Mouse (Mus musculus) gastrocnemius, adult 18-20 months (tissue): ENCODE measurements around the gene Gmcl1. TPM values are rescaled to one million over a fixed set of nuclear protein-coding genes. Genes with fewer than 3 reads are reported as not detected.

Experiments used
- DNase-seq: peaks from one replicate; pipeline ENCODE4 v3.0.0; 2021; ENCODE audit warnings: low spot score
- total RNA-seq, 2 experiments: library from RNA; stranded (reverse); gene quantifications; 2 replicates each; pipeline ENCODE4 v1.2.3; 2021

The Gmcl1 gene
- total RNA-seq, 2 experiments from 2014 or later = 1.9 to 2.2 TPM

DNA sequence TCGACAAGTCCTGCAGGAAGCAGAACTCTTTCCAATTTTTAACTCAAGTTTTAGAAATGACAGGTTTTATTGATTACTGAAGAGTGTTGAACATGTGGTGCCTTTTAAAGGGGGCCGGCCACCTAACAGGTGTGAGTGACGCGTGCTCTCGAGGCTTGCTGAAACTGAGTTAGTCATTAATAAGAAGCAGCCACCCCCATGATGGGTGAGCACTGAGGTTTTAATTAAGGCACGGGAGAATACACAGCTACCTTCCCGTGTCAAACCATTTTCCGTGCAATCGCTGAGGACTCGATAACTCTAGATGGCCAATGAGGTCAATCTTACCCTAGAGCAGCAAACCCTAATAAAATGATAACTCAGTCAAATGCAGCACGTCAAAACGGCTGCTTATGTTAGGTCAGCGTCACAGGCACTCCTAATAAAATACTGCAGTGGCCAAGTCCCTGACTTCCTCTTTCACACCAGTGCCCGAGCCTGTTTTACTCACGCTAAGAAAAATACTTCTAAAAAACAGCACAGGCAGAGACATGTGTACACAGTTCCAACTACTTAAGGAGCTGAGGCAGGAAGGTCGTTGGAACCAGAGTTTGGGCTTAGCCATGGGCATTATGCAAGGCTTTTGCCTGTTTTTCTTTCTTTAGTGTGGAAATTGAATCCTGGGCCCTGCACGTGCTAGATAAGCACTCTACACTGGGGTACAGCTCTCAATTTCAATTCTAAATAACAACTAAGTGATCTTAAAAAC lies 67.4 kb downstream of the Gmcl1 start:
- DNase-seq = no peak

DNA sequence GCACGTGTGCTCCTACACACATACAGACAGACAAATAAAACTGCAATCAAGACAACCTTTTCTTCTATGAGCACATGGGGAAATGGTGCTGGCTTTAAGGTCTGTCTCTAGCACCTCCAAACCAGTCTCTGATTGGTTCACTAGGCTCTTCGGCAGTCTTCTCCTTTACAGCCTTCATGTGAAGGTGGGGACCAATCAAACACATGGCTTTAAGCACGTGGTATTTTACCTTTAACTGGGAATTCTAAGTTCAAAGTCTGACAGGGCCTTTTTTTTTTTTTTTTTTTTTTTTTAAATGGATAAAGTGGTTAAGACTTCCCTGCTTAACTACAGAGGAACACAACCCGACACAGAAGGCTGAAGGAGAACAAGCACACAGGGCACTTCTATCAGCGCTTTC lies 68.1 kb downstream of the Gmcl1 start:
- DNase-seq = no peak

DNA sequence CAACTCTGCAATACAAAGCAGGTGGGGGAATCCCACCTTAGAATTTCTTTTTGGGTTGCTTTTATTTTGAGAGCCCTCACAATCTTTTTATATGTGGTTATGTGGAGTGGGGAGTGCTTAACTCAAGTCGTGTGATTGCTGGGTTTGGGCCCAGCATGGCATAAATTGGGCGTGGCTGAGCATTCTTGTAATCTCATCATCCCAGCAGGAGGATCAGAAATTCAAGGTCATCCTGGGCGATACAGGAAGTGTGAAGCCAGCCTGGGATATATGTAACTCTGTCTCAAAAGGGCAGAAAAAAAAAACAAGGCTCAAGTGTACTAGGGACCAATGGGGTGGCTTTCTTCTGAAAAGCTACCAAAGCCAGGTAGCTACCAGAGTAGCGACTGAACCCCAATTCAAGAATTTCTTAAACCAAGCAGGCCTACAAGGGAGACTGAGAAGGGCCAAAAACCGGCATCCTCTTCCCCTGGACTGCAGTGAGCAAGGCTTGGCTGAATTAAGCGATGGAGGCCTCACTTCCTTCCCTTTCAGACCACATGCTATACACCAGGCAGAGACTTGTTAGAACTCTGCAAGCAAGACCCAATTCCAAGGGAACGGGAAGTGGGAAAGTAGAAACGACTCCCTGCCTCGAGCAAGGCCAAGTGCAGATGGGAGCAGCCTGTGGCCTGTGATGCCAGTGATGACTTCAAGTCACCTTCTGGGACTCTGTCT lies 72.9 kb downstream of the Gmcl1 start:
- DNase-seq = no peak

DNA sequence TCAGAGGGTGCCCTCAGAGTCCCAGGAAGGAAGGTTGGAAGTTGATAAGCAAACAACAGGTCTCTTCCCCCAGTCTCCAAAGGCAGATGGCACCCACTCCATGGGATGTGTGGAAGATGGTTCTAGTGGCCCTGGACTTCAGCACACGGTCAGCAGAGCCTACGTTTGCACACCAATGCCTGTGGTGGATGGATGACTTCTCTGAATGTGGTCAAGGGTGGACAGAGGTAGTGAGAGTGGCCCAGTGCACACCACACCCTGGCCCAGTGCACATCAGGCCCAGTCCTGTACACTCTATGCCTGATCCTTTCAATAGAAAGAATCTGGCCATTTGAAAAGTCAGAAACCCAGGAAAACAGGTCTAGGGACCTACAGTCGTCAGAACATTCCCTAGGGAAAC lies 74.7 kb downstream of the Gmcl1 start:
- no peak for DNase-seq

DNA sequence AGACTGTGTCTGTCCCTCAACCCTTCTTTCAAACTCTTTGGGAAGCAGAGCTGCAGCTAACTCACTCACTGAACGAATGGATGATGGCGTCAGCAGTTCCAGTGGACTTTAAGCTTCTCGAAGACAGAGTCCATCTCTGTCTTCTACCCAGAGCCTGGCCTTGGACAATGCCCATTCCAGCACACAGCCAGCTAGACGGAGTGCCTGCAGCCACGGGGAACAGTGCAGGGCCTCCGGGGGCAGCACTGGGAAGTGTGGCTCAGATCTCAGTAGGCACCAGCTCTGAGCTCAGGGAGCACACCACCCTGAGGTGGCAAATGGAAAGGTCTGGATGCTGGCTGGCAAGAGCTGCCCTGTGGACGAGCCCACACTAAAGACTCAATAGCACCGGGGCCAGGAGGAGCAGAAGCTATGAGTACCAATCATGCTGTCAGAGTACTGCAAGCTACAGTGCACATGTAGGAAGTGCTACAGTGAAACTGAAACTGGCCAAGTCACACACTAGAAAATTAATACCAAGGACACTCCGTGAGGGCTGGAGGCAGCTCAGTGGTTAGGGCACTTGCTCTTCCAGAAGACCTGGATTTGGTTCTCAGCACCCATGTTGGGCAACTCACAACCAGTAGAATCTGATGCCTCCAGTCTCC lies 78.8 kb downstream of the Gmcl1 start:
- no peak for DNase-seq

DNA sequence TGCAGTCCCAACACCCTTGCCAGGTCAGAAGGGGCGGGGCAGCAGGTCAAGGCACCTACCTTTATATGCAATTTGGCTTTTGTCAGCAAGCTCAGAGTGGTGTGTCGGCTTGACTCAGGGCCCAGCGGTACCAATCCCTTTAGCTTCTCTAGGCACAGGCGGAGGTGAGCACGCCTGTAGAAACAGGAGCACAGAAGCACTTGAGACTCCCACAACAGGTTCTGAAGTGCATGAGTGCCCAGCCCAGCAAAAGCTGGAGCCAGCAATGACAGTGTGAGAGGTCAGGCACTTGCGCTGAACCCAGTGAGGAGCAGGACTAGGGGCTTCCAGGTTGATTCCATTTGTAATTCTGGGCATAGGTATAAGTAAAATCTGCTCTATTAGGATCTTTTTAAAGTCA lies 80.2 kb downstream of the Gmcl1 start:
- DNase-seq = no peak

DNA sequence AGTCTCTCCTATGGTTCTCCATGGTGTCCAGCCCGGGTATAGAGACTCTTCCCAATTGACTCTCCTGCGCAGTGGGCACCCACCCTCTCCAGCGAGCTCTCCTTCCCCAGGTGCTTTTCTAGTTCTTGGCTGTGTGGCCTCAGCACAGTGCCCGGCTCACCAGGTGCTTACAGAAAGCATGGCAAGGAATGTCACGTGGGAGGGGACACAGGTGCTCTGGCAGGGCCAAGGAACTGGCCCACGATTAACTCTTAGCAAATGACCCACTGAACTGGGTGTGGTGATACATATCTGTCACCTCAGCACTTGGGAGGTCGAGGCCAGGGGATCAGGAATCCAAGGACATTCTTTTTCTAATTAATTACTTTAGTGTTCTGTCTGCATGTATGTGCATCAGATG lies 87.0 kb downstream of the Gmcl1 start:
- no peak for DNase-seq

DNA sequence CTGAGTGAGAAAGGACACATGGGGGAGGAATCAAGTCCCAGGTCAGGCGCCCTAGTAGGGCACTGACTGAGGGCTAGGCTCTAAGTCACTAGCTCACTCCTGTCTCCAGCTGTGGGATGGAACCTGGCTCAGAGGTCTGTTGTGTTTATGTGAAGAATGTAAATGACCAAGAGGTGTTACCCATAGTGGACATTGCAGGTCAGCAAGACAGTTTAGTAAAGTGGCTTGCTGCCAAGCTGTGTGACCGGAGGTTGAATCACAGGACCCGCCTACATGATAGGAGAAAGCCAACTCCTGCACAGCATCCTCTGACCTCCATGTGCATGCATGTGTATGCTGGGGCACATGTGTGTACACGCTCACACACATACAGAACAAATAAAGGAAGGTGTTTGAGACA lies 87.6 kb downstream of the Gmcl1 start:
- DNase-seq = no peak

DNA sequence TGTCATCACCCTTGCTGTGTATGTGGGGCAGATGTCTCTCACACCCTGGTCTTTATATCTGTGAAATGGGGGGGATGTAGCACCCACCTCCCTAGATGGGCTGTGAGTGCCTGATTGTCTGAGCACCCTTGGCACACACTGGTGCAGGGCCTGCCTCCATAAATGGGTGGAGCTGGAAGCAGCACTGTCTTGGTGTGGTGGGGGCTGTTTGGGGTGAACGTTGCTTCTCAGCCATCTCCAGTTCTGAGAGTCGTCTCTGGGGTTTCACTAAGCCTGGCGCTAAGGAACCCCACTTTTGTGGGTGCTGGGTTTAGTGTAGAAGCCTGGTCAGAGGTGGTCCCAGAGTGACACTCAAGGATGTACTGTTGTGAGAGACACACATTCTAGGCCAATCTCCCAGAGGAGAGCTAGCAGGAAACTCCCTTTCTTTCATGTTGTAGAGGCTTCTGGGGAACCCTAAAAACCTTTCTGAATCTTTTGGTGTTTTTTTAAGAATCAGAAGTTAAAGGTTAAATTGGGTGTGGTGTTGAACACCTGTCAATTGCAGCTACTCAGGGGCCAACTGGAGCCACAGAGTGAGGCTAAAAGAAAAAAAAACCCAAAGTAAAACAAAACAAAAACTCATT lies 88.3 kb downstream of the Gmcl1 start:
- DNase-seq = no peak

Other genes starting within 250 kb of the Gmcl1 start
- gene Pcbp1, start 207.1 kb downstream of the Gmcl1 start, total RNA-seq = 100 to 1,000 TPM; 114 to 128 TPM
- not detected for gene Asprv1, start 105.2 kb downstream of the Gmcl1 start, total RNA-seq
- gene Mxd1, start 64.2 kb downstream of the Gmcl1 start, total RNA-seq = 1 to 10 TPM; 2.6 TPM
- 10 to 100 TPM; 77.6 to 78.6 TPM for gene Snrnp27, start 48.9 kb downstream of the Gmcl1 start, total RNA-seq
- 10 to 100 TPM; 14.6 to 28.1 TPM for gene Anxa4, start 60.2 kb upstream of the Gmcl1 start, total RNA-seq
- 10 to 100 TPM; 30.5 to 46.5 TPM for gene Aak1, start 116.1 kb upstream of the Gmcl1 start, total RNA-seq